Mouse (Mus musculus): ENCODE measurements around the gene Gm26602. TPM values are rescaled to one million over a fixed set of nuclear protein-coding genes. Genes with fewer than 3 reads are reported as not detected.

Gene Gm26602
- polyA plus RNA-seq, 1 experiment: not detected

GRCm38 (mm10) chr10:79929967-79930825 lies 19.5 kb downstream of the Gm26602 start:
- H3K36me3 ChIP-seq (replicated peaks; ENCODE audit: low read length): peaks cover 57% of the 10 kb centered on the region
- peaks cover 79% of the 10 kb centered on the region for H3K4me1 ChIP-seq
- H3K4me3 ChIP-seq (replicated peaks): peak overlapping the region; percentile 95
- no peaks in the 10 kb centered on the region for H3K9me3 ChIP-seq
- TF ChIP-seq GATA1 (IDR thresholded peaks at IDR 0.05; ENCODE audit: borderline replicate concordance, low read length) (no peak), FLI1 (IDR thresholded peaks at IDR 0.05; ENCODE audit: low read length) (no peak)
- H3K27me3 ChIP-seq (replicated peaks): no peaks in the 10 kb centered on the region

GRCm38 (mm10) chr10:79930826-79931186 lies 20.1 kb downstream of the Gm26602 start:
- H3K4me3 ChIP-seq (replicated peaks): peak overlapping the region; percentile 56
- no peaks in the 10 kb centered on the region for H3K9me3 ChIP-seq
- no peak for TF ChIP-seq FLI1 (IDR thresholded peaks at IDR 0.05; ENCODE audit: low read length)
- no peak for TF ChIP-seq GATA1 (IDR thresholded peaks at IDR 0.05; ENCODE audit: borderline replicate concordance, low read length)
- no peaks in the 10 kb centered on the region for H3K27me3 ChIP-seq (replicated peaks)
- H3K36me3 ChIP-seq (replicated peaks; ENCODE audit: low read length): peaks cover 63% of the 10 kb centered on the region
- H3K4me1 ChIP-seq: peaks cover 79% of the 10 kb centered on the region

GRCm38 (mm10) chr10:79931797-79932196 lies 21.1 kb downstream of the Gm26602 start:
- Histone ChIP-seq H3K36me3 (replicated peaks; ENCODE audit: low read length) (peaks cover 73% of the 10 kb centered on the region), H3K9me3 (no peaks in the 10 kb centered on the region), H3K4me3 (replicated peaks) (no peak overlapping the region), H3K4me1 (peaks cover 82% of the 10 kb centered on the region), H3K27me3 (replicated peaks) (no peaks in the 10 kb centered on the region)
- TF ChIP-seq FLI1 (IDR thresholded peaks at IDR 0.05; ENCODE audit: low read length) (no peak), GATA1 (IDR thresholded peaks at IDR 0.05; ENCODE audit: borderline replicate concordance, low read length) (no peak)

GRCm38 (mm10) chr10:79932736-79933135 lies 22.1 kb downstream of the Gm26602 start:
- Histone ChIP-seq H3K4me3 (replicated peaks) (no peak overlapping the region), H3K27me3 (replicated peaks) (no peaks in the 10 kb centered on the region), H3K36me3 (replicated peaks; ENCODE audit: low read length) (peaks cover 82% of the 10 kb centered on the region), H3K9me3 (no peaks in the 10 kb centered on the region), H3K4me1 (peaks cover 91% of the 10 kb centered on the region)
- TF ChIP-seq GATA1 (IDR thresholded peaks at IDR 0.05; ENCODE audit: borderline replicate concordance, low read length) (no peak), FLI1 (IDR thresholded peaks at IDR 0.05; ENCODE audit: low read length) (no peak)

- TF ChIP-seq FLI1 (IDR thresholded peaks at IDR 0.05; ENCODE audit: low read length) (no peak), GATA1 (IDR thresholded peaks at IDR 0.05; ENCODE audit: borderline replicate concordance, low read length) (no peak)
- H3K27me3 ChIP-seq (replicated peaks): no peaks in the 10 kb centered on the region
- H3K36me3 ChIP-seq (replicated peaks; ENCODE audit: low read length): peaks cover 87% of the 10 kb centered on the region
- H3K4me3 ChIP-seq (replicated peaks): peak overlapping the region; percentile 8
- peaks cover 96% of the 10 kb centered on the region for H3K4me1 ChIP-seq
- H3K9me3 ChIP-seq: no peaks in the 10 kb centered on the region
These were observed 22.6 kb downstream of the Gm26602 start for GRCm38 (mm10) chr10:79933145-79933679.

GRCm38 (mm10) chr10:79933861-79934260 lies 23.2 kb downstream of the Gm26602 start:
- Histone ChIP-seq H3K36me3 (replicated peaks; ENCODE audit: low read length) (peaks cover 93% of the 10 kb centered on the region), H3K27me3 (replicated peaks) (no peaks in the 10 kb centered on the region), H3K9me3 (no peaks in the 10 kb centered on the region), H3K4me3 (replicated peaks) (peak overlapping the region; percentile 43), H3K4me1 (peaks cover 100% of the 10 kb centered on the region)
- TF ChIP-seq FLI1 (IDR thresholded peaks at IDR 0.05; ENCODE audit: low read length) (no peak), GATA1 (IDR thresholded peaks at IDR 0.05; ENCODE audit: borderline replicate concordance, low read length) (no peak)

- TF ChIP-seq GATA1 (IDR thresholded peaks at IDR 0.05; ENCODE audit: borderline replicate concordance, low read length) (no peak), FLI1 (IDR thresholded peaks at IDR 0.05; ENCODE audit: low read length) (no peak)
- peaks cover 97% of the 10 kb centered on the region for H3K36me3 ChIP-seq (replicated peaks; ENCODE audit: low read length)
- H3K4me3 ChIP-seq (replicated peaks): peak overlapping the region; percentile 46
- no peaks in the 10 kb centered on the region for H3K9me3 ChIP-seq
- peaks cover 100% of the 10 kb centered on the region for H3K4me1 ChIP-seq
- no peaks in the 10 kb centered on the region for H3K27me3 ChIP-seq (replicated peaks)
These were observed 23.6 kb downstream of the Gm26602 start for GRCm38 (mm10) chr10:79934272-79934721.

GRCm38 (mm10) chr10:79934794-79935569 lies 24.3 kb downstream of the Gm26602 start:
- peak overlapping the region; percentile 18 for H3K4me3 ChIP-seq (replicated peaks)
- no peaks in the 10 kb centered on the region for H3K9me3 ChIP-seq
- H3K4me1 ChIP-seq: peaks cover 100% of the 10 kb centered on the region
- H3K27me3 ChIP-seq (replicated peaks): no peaks in the 10 kb centered on the region
- TF ChIP-seq GATA1 (IDR thresholded peaks at IDR 0.05; ENCODE audit: borderline replicate concordance, low read length) (no peak), FLI1 (IDR thresholded peaks at IDR 0.05; ENCODE audit: low read length) (no peak)
- peaks cover 99% of the 10 kb centered on the region for H3K36me3 ChIP-seq (replicated peaks; ENCODE audit: low read length)

GRCm38 (mm10) chr10:79936284-79936910 lies 25.7 kb downstream of the Gm26602 start:
- TF ChIP-seq FLI1 (IDR thresholded peaks at IDR 0.05; ENCODE audit: low read length) (no peak), GATA1 (IDR thresholded peaks at IDR 0.05; ENCODE audit: borderline replicate concordance, low read length) (no peak)
- H3K9me3 ChIP-seq: no peaks in the 10 kb centered on the region
- peaks cover 99% of the 10 kb centered on the region for H3K36me3 ChIP-seq (replicated peaks; ENCODE audit: low read length)
- peaks cover 100% of the 10 kb centered on the region for H3K4me1 ChIP-seq
- H3K4me3 ChIP-seq (replicated peaks): peak overlapping the region; percentile 81
- no peaks in the 10 kb centered on the region for H3K27me3 ChIP-seq (replicated peaks)

Measured in megakaryocyte, embryonic 14.5 days (primary cell).